ENCODE assay signal across 20 mouse cellular contexts in genomic region chr14:87446331-87446913, GRCm38 (mm10). TPM values are rescaled to one million over a fixed set of nuclear protein-coding genes. Genes with fewer than 3 reads are reported as not detected.
DNase-seq lines count a peak whose midpoint lies in the region; ATAC-seq and TF ChIP-seq lines count a peak whose summit lies in the region.
"Had no signal": no experiment of that assay in that cellular context is flagged by ENCODE, and none has a peak within 500 bp of the region (broad histone marks: within the 10 kb centered on the region; RNA-seq: fewer than 3 reads in every experiment).

No protein-coding gene starts in this region.

- peaks cover 6% of the 10 kb centered on the region for H3K4me1 ChIP-seq in lung, adult 2 months (ENCODE audit: control insufficient read depth, insufficient read depth, low read length)
- H3K4me1 ChIP-seq: embryonic facial prominence, embryonic 12.5 days; forebrain, embryonic 10.5 days; hindbrain, embryonic 15.5 days; liver, embryonic 15.5 days; neural tube, embryonic 12.5 days; stomach, embryonic 15.5 days had no signal

- DNase-seq in lung, adult 2 months = no peak
- no peak for DNase-seq in lung, postnatal 25 days (ENCODE audit: low spot score)
- DNase-seq in R1 (ENCODE audit: low read depth, low spot score) = peak; percentile 53
- DNase-seq in kidney, postnatal 25 days = no peak
- no peak for DNase-seq in kidney, postnatal 10 days
- DNase-seq: adrenal gland, postnatal 14 days; cerebellum, adult 18-20 months; gastrocnemius, postnatal 10 days; heart, postnatal 14 days; kidney, adult 2 months; kidney, postnatal 4 days; thymus, adult 2 months had no signal

- peak overlapping the region; percentile 13 for H3K4me3 ChIP-seq in lung, adult 2 months (replicated peaks; ENCODE audit: extremely low read depth, low read depth, low read length)
- H3K4me3 ChIP-seq: embryonic facial prominence, embryonic 12.5 days; forebrain, embryonic 10.5 days; hindbrain, embryonic 15.5 days; liver, embryonic 15.5 days; neural tube, embryonic 12.5 days; stomach, embryonic 15.5 days had no signal

- peak; percentile 59 to 60 for ATAC-seq in hematopoietic stem cell, adult 5-6 weeks (replicated peaks in 1 of 2; ENCODE audit: insufficient read depth in 1 of 2, low FRiP score in 2 of 2, low TSS enrichment in 1 of 2, low read depth in 1 of 2, poor library complexity in 2 of 2, severe bottlenecking in 2 of 2)
- peak; percentile 78 for ATAC-seq in megakaryocyte-erythroid progenitor cell, adult 5-6 weeks (replicated peaks; ENCODE audit: low FRiP score, low TSS enrichment, poor library complexity, severe bottlenecking)

- WGBS in lung, adult 2 months = 74% methylated on average over 8 of the region's 8 CpGs

- TF ChIP-seq POLR2A in lung, adult 2 months (IDR thresholded peaks at IDR 0.05; ENCODE audit: borderline replicate concordance, extremely low read depth, low read depth, low read length) = no peak

- TF ChIP-seq CTCF in lung, adult 2 months (IDR thresholded peaks at IDR 0.05; ENCODE audit: insufficient read depth, low read length) = no peak

RNA-seq across cellular contexts. Expression of gene Tdrd3, which starts 30.0 kb away (rescaled TPM):
- 2.8 and 4.8 TPM in 2 replicates for polyA plus RNA-seq in lung, adult 2 months (2012; rRNA removed)
- 52.9 and 56.3 TPM in 2 replicates for total RNA-seq in hematopoietic stem cell, adult 5-6 weeks (2017)
- total RNA-seq in megakaryocyte-erythroid progenitor cell, adult 5-6 weeks (2014; fragmentation: Nextera tagmentation) = 31.7 and 37.3 TPM in 2 replicates
- 33.5 and 56.9 TPM in 2 replicates for total RNA-seq in megakaryocyte-erythroid progenitor cell, adult 5-6 weeks (2017)
